Mouse (Mus musculus) layer of hippocampus, postnatal 14 days (tissue): ENCODE data around the gene Kcnj9. TPM values are rescaled to one million over a fixed set of nuclear protein-coding genes. Genes with fewer than 3 reads are reported as not detected.

Experiments used
- DNase-seq, 2 experiments: peaks; one replicate each; pipeline ENCODE4 v3.0.0; 2021 to 2022; ENCODE audit warnings: low spot score in 2 of 2, mixed read lengths in 1 of 2
- long read RNA-seq, 2 experiments: library from polyadenylated mRNA; stranded (forward); transcript quantifications; one replicate each; pipeline ENCODE4 v2.0.0; 2021
- total RNA-seq, 2 experiments: library from RNA; stranded (reverse); gene quantifications; 2 replicates each; pipeline ENCODE4 v1.2.3; 2021

Kcnj9 gene
- total RNA-seq, result 10 to 100 TPM; 37.4 to 50.1 TPM
- long read RNA-seq, experiment 1, transcript Kcnj9-201 (4 exons, 3,857 nt), result major isoform, 25 of 37 reads
- long read RNA-seq, experiment 1, partial matches to known transcripts, result 2 of 37 reads
- long read RNA-seq, experiment 1, other reads (novel, unspliced or antisense), result 9 of 37 reads
- long read RNA-seq, experiment 2, transcript Kcnj9-201 (4 exons, 3,857 nt), result major isoform, 26 of 44 reads
- long read RNA-seq, experiment 2, partial matches to known transcripts, result 6 of 44 reads
- long read RNA-seq, experiment 2, other reads (novel, unspliced or antisense), result 12 of 44 reads

- DNase-seq, result peak in 1 of 2 experiments; percentile 87
Measured at GRCm38 (mm10) chr1:172329131-172329530, at the start of gene Kcnj9. Gene Kcnj9 (minus strand): TSS chr1:172329318.

GRCm38 (mm10) chr1:172376758-172377458 lies 47.8 kb upstream of the Kcnj9 start:
- no peak for DNase-seq

- DNase-seq, result peak; percentile 96 to 98
Measured at GRCm38 (mm10) chr1:172376198-172376667, 47.1 kb upstream of the Kcnj9 start, which contains the start of gene Pigm. Gene Pigm (plus strand): TSS chr1:172376546.

- peak in 1 of 2 experiments; percentile 49 for DNase-seq
Measured at GRCm38 (mm10) chr1:172368768-172369418, 39.8 kb upstream of the Kcnj9 start.

GRCm38 (mm10) chr1:172364684-172365083 lies 35.6 kb upstream of the Kcnj9 start:
- peak; percentile 72 to 85 for DNase-seq

- DNase-seq, result no peak
Measured at GRCm38 (mm10) chr1:172358341-172358740, 29.2 kb upstream of the Kcnj9 start.

GRCm38 (mm10) chr1:172357550-172357949 lies 28.4 kb upstream of the Kcnj9 start:
- DNase-seq, result peak in 1 of 2 experiments; percentile 70

- DNase-seq, result no peak
Measured at GRCm38 (mm10) chr1:172355336-172355735, 26.2 kb upstream of the Kcnj9 start.

GRCm38 (mm10) chr1:172352453-172352852 lies 23.3 kb upstream of the Kcnj9 start:
- no peak for DNase-seq

GRCm38 (mm10) chr1:172352001-172352400 lies 22.9 kb upstream of the Kcnj9 start:
- DNase-seq, result no peak

GRCm38 (mm10) chr1:172349916-172350812 lies 21.0 kb upstream of the Kcnj9 start:
- DNase-seq, result peak; percentile 59 to 82

- no peak for DNase-seq
Measured at GRCm38 (mm10) chr1:172349504-172349903, 20.4 kb upstream of the Kcnj9 start.

- no peak for DNase-seq
Measured at GRCm38 (mm10) chr1:172347382-172347781, 18.3 kb upstream of the Kcnj9 start.

- DNase-seq, result no peak
Measured at GRCm38 (mm10) chr1:172346707-172347106, 17.6 kb upstream of the Kcnj9 start.

GRCm38 (mm10) chr1:172344820-172345219 lies 15.7 kb upstream of the Kcnj9 start:
- no peak for DNase-seq

GRCm38 (mm10) chr1:172343914-172344313 lies 14.8 kb upstream of the Kcnj9 start:
- DNase-seq, result no peak

- peak in 1 of 2 experiments; percentile 85 for DNase-seq
Measured at GRCm38 (mm10) chr1:172342729-172343128, 13.6 kb upstream of the Kcnj9 start.

GRCm38 (mm10) chr1:172341386-172341785 lies 12.3 kb upstream of the Kcnj9 start:
- DNase-seq, result no peak

- DNase-seq, result peak; percentile 73 to 86
Measured at GRCm38 (mm10) chr1:172340729-172341321, 11.7 kb upstream of the Kcnj9 start, which contains the start of gene Kcnj10. Gene Kcnj10 (plus strand): TSS chr1:172341210.
